Mouse (Mus musculus) lung, embryonic 14.5 days (tissue): ENCODE measurements around the gene Ndn. TPM values are rescaled to one million over a fixed set of nuclear protein-coding genes. Genes with fewer than 3 reads are reported as not detected.

Experiments
- ATAC-seq: fragments of 200-750 bp; cut with Nextera tagmentation; 2 replicates; pipeline ENCODE4 v1.8.0; 2017; ENCODE audit warnings: mild to moderate bottlenecking, moderate TSS enrichment, moderate library complexity; ENCODE audit not compliant: insufficient read depth
- DNase-seq: peaks from one replicate; pipeline ENCODE4 v3.0.0-alpha.2; 2015
- H3K27ac ChIP-seq: fragments of 300-500 bp; sonication (generic); 2 replicates; pipeline ENCODE4 v1.5.1; 2014; ENCODE audit warnings: low read depth, mild to moderate bottlenecking, moderate library complexity
- H3K27me3 ChIP-seq: fragments of 300-500 bp; sonication (generic); 2 replicates; pipeline ENCODE4 v1.6.1; 2014; ENCODE audit warnings: low read length, control low read depth; ENCODE audit not compliant: insufficient read depth
- H3K36me3 ChIP-seq: fragments of 300-500 bp; sonication (generic); 2 replicates; pipeline ENCODE4 v1.6.1; 2014; ENCODE audit warnings: control low read depth; ENCODE audit not compliant: insufficient read depth
- H3K4me1 ChIP-seq: fragments of 300-500 bp; sonication (generic); 2 replicates; pipeline ENCODE4 v1.6.1; 2014; ENCODE audit warnings: antibody characterized with exemption, control low read depth; ENCODE audit not compliant: insufficient read depth
- H3K4me2 ChIP-seq: fragments of 300-500 bp; sonication (generic); 2 replicates; pipeline ENCODE4 v1.6.1; 2014; ENCODE audit warnings: mild to moderate bottlenecking
- H3K4me3 ChIP-seq: fragments of 300-500 bp; sonication (generic); 2 replicates; pipeline ENCODE4 v1.5.1; 2014; ENCODE audit warnings: low read depth, low read length
- H3K9ac ChIP-seq: fragments of 300-500 bp; sonication (generic); 2 replicates; pipeline ENCODE4 v1.6.1; 2014
- H3K9me3 ChIP-seq: fragments of 300-500 bp; sonication (generic); 2 replicates; pipeline ENCODE4 v1.6.1; 2016; ENCODE audit warnings: low read depth, low read length, control low read depth
- CTCF ChIP-seq: IDR thresholded peaks from 2 replicates; pipeline ENCODE4 v1.5.1; 2016; ENCODE audit warnings: antibody characterized with exemption, low read depth
- WGBS: fragments of 180-500 bp; shearing (Covaris S2); extraction: QIAGEN DNeasy Blood & Tissue Kit; methylation state at CpG from one replicate; pipeline ENCODE4 v1.1.7; 2014; 5-methylcytosine and 5-hydroxymethylcytosine counted together
- polyA plus RNA-seq: library from polyadenylated mRNA; unstranded; fragments of >200 nt; fragmentation: Nextera tagmentation; extraction: Ambion mirVana; gene quantifications from 2 replicates; pipeline ENCODE4 v1.2.1, GENCODE M21; 2014

Ndn gene
- 77.9 and 78.8 TPM in 2 replicates for polyA plus RNA-seq

DNA sequence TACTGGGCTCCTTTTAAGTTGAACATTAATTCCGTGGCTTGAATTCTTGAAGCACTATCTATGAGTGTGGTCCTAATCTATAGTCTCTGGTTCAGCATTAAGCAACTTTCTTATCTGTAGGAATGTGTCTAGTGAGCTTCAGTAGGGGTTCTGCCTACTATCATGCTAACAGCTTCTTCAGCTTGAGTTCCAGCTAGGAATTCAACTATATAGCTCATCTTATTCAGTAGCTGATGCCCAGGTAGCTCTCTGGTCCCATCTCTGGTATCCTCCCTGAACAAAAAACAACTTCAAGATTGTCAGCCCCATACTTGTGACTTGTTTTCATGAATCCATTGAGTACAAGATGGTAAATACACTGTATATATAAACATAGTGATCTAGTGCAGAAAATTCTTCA, at the start of gene Ndn:
Gene Ndn (plus strand): TSS at position 301 of the 400 bp plus-strand sequence.
- H3K27me3 ChIP-seq: no peaks in the 10 kb centered on the region
- H3K36me3 ChIP-seq: no peaks in the 10 kb centered on the region
- H3K27ac ChIP-seq: no peak within 1 kb of the TSS
- no peak for TF ChIP-seq CTCF
- H3K4me1 ChIP-seq: no peaks in the 10 kb centered on the region
- DNase-seq (no peak), ATAC-seq (no peak)
- H3K9me3 ChIP-seq: no peaks in the 10 kb centered on the region; the same call in 1 of the 2 replicates
- no peak within 1 kb of the TSS for H3K9ac ChIP-seq
- H3K4me3 ChIP-seq: no peak within 1 kb of the TSS
- 55% methylated on average over 1 of the region's 1 CpGs for WGBS
- no peak within 1 kb of the TSS for H3K4me2 ChIP-seq

DNA sequence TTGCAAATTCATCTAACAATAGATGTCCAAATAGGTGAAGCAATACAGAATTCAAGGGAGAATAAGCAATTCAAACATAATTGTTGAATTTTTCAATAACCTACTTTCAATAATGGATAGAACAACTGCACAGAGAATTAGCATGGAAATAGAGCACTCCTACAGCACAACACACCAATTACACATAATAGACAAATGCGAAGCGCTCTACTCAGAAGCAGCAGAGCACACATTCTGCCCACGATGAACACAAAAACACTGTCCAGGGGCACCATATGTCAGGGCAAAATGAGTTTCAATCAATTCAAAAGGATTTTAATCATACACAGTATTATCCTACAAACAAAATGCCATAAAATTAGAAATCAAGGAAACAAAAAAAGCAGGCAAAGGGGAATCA, 43.9 kb upstream of the Ndn start:
- Histone ChIP-seq H3K9ac (no peak overlapping the region), H3K27ac (no peak overlapping the region), H3K36me3 (no peaks in the 10 kb centered on the region), H3K4me2 (no peak overlapping the region), H3K4me1 (no peaks in the 10 kb centered on the region), H3K4me3 (no peak overlapping the region), H3K27me3 (no peaks in the 10 kb centered on the region), H3K9me3 (no peaks in the 10 kb centered on the region)
- no peak for ATAC-seq
- DNase-seq: no peak
- WGBS: 89% methylated on average over 3 of the region's 3 CpGs
- TF ChIP-seq CTCF: no peak

DNA sequence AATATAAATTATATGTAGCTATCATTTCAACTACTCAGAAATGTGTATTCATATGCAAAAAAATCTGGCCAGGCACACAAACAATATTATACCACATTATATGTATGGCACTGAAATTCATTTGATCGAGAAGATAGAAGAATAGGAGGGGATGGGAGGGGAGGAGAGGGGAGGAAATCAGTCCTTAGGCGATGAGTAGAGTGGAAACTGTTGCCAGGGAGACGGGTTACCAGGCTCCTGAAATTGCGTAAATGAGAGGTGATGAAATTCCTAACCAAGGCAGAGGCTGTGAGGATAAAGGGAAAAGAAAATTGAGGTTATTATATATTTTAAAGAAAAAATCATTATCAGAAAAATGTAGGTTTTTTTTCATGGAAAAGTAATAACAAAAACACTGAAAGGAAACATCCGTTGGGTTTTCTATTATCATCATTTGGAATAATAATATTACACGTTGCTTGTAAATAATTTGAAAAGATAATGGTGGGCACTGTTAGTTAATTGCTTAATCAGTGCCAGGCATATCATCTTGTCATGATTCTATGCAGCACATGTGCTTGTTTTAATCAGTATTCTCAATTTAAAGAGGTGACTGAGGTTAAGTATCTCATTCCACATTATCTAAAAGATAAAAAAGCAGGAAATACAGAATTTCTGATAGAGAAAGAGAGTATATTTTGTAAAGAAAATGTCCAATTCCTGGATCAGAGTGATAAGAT, 39.3 kb upstream of the Ndn start:
- Histone ChIP-seq H3K4me3 (no peak overlapping the region), H3K27me3 (no peaks in the 10 kb centered on the region), H3K4me2 (no peak overlapping the region), H3K27ac (no peak overlapping the region), H3K36me3 (no peaks in the 10 kb centered on the region), H3K9ac (no peak overlapping the region), H3K9me3 (no peaks in the 10 kb centered on the region), H3K4me1 (no peaks in the 10 kb centered on the region)
- no peak for TF ChIP-seq CTCF
- DNase-seq (no peak), ATAC-seq (no peak)
- WGBS: 54% methylated on average over 6 of the region's 6 CpGs

DNA sequence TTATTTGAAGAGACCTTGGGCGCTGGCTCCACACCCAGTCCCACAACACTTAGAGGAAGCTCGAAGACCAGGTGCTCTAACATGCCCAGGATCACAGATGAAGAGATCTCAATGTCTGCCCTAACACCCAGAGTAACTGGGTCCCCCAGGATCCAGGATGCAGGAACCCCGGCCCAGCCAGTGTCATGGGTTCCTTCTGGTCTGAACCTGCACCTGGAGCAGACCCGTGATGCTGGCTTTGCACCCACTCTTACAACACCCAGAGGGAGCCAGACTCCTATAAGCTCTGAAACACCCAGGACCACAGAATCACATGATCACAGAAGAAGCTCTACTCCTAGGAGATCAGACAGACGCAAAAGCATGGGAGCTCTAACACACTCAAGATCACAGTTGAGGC, 29.6 kb upstream of the Ndn start:
- H3K4me3 ChIP-seq: no peak overlapping the region
- ATAC-seq (no peak), DNase-seq (no peak)
- no peak overlapping the region for H3K9ac ChIP-seq
- no peak for TF ChIP-seq CTCF
- no peak overlapping the region for H3K4me2 ChIP-seq
- H3K36me3 ChIP-seq: no peaks in the 10 kb centered on the region
- no peaks in the 10 kb centered on the region for H3K4me1 ChIP-seq
- 71% methylated on average over 5 of the region's 5 CpGs for WGBS
- no peaks in the 10 kb centered on the region for H3K27me3 ChIP-seq
- H3K27ac ChIP-seq: no peak overlapping the region
- H3K9me3 ChIP-seq: no peaks in the 10 kb centered on the region; the same call in 1 of the 2 replicates

DNA sequence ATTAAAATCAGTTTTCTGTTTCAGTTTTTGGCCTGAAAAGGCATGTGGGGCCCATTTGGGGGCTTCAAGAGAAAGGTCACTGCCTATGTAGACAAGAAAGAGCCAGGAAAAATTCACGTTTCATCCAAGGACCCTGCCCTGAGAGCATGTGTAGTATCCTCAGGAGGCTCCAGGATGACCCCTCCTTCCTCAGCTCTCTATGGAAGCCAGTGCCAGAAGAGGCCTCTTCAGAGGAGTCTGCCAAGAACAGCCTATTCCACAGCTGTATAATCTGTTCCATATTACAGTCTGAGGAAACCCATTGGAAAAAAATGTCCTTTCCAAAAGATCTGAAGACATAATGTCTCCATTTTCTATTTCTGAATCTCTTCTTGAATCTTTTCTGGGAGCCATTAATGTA, 958 bp upstream of the Ndn start:
- DNase-seq: peak; percentile 6
- Histone ChIP-seq H3K9ac (no peak overlapping the region), H3K4me3 (no peak overlapping the region), H3K36me3 (no peaks in the 10 kb centered on the region), H3K9me3 (no peaks in the 10 kb centered on the region; the same call in 1 of the 2 replicates), H3K4me1 (no peaks in the 10 kb centered on the region), H3K27ac (no peak overlapping the region), H3K27me3 (no peaks in the 10 kb centered on the region), H3K4me2 (no peak overlapping the region)
- ATAC-seq: no peak
- 15% methylated on average over 1 of the region's 1 CpGs for WGBS
- no peak for TF ChIP-seq CTCF

DNA sequence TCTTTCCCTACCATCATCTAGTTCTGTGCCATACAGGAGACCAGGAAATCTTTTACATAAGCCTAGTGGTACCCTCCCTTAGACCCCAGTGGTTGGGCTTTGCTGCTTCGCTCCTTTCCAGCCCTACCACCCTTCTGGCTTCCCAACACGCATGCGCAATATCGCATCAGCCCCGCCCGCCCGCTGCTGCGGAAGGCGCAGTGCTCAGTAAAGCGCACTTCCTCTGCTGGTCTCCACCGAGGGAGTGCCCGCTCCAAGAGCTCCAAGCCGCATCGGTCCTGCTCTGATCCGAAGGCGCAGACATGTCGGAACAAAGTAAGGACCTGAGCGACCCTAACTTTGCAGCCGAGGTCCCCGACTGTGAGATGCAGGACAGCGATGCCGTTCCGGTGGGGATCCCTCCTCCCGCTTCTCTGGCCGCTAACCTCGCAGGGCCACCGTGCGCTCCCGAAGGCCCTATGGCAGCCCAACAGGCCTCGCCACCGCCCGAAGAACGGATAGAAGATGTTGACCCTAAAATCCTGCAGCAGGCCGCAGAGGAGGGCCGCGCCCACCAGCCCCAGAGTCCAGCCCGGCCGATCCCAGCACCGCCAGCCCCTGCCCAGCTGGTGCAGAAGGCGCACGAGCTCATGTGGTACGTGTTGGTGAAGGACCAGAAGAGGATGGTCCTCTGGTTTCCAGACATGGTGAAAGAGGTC, 1.9 kb downstream of the Ndn start:
- Histone ChIP-seq H3K27me3 (no peaks in the 10 kb centered on the region), H3K4me3 (peak overlapping the region; percentile 45), H3K4me2 (peak overlapping the region; percentile 70), H3K9me3 (no peaks in the 10 kb centered on the region; the same call in 1 of the 2 replicates), H3K27ac (no peak overlapping the region), H3K9ac (peak overlapping the region; percentile 56), H3K36me3 (no peaks in the 10 kb centered on the region), H3K4me1 (no peaks in the 10 kb centered on the region)
- TF ChIP-seq CTCF: no peak
- 14% methylated on average over 42 of the region's 42 CpGs for WGBS
- peak; percentile 91 for DNase-seq
- ATAC-seq: peak; percentile 99

DNA sequence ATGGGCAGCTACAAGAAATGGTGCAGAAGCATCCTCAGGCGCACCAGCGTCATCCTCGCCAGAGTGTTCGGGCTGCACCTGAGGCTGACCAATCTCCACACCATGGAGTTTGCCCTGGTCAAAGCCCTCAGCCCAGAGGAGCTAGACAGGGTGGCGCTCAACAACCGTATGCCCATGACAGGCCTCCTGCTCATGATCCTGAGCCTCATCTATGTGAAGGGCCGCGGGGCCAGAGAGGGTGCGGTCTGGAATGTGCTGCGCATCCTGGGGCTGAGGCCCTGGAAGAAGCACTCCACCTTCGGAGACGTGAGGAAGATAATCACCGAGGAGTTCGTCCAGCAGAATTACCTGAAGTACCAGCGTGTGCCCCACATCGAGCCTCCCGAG, 2.4 kb downstream of the Ndn start:
- Histone ChIP-seq H3K27ac (no peak overlapping the region), H3K9ac (peak overlapping the region; percentile 56), H3K4me3 (peak overlapping the region; percentile 45), H3K9me3 (no peaks in the 10 kb centered on the region; the same call in 1 of the 2 replicates), H3K4me2 (peak overlapping the region; percentile 70), H3K27me3 (no peaks in the 10 kb centered on the region), H3K36me3 (no peaks in the 10 kb centered on the region), H3K4me1 (no peaks in the 10 kb centered on the region)
- TF ChIP-seq CTCF: no peak
- 31% methylated on average over 17 of the region's 17 CpGs for WGBS
- ATAC-seq (no peak; the same call in 1 of the 2 replicates), DNase-seq (peak; percentile 3)
